Comparison of ENCODE assay signal across 9 mouse cellular contexts in the genomic region with DNA sequence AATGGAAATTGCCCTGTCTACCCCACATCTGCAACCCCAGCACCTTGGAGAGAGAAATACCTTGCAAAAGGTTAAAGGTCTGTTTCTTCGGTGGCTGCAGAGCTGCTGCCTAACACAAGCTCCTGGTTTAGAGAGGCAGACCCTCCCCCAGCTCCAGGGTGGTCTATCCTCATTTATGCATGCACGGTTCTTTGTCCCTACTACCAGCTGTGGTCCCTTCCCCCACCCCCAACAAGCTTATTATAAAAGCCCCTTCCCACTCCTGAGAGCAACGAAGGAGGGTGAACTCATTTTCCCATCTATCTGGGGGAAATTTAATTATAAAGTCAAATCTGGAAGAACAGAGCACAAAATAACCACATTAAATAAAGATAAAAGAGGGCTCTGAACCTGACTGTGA. TPM values are rescaled to one million over a fixed set of nuclear protein-coding genes. Genes with fewer than 3 reads are reported as not detected.
A peak's percentile ranks its signal among the peaks of the same experiment; 100 is the strongest.
DNase-seq lines count a peak whose midpoint lies in the region; ATAC-seq and TF ChIP-seq lines count a peak whose summit lies in the region.
"Had no signal": no experiment of that assay in that cellular context is flagged by ENCODE, and none has a peak within 500 bp of the region (broad histone marks: within the 10 kb centered on the region; RNA-seq: fewer than 3 reads in every experiment).

A gene (minus strand): TSS at position 124 of the 400 bp plus-strand sequence.

- H3K4me2 ChIP-seq in hindbrain, embryonic 12.5 days (replicated peaks): 0 out of 2 replicates have a peak within 1 kb of the TSS, but pooled peaks have one; percentile 9

- no peak for TF ChIP-seq EP300 in heart, adult 2 months (IDR thresholded peaks at IDR 0.05; ENCODE audit: insufficient read depth, low read depth, low read length)

- TF ChIP-seq CTCF in heart, adult 2 months (IDR thresholded peaks at IDR 0.05): no peak

- H3K4me1 ChIP-seq in heart, adult 2 months (ENCODE audit: control insufficient read depth, insufficient read depth, low read length): no peaks in the 10 kb centered on the region
- peaks cover 56% of the 10 kb centered on the region for H3K4me1 ChIP-seq in forebrain, embryonic 10.5 days
- peaks cover 46% of the 10 kb centered on the region for H3K4me1 ChIP-seq in hindbrain, embryonic 12.5 days

- no peaks in the 10 kb centered on the region for H3K79me2 ChIP-seq in heart, adult 2 months (replicated peaks; ENCODE audit: control insufficient read depth, insufficient read depth, low read length)

- WGBS in heart, adult 2 months: 55% methylated on average over 3 of the region's 3 CpGs
- whole genome bisulfite sequencing in forebrain, embryonic 10.5 days: 2% methylated on average over 3 of the region's 3 CpGs
- 12% methylated on average over 3 of the region's 3 CpGs for WGBS in hindbrain, embryonic 12.5 days

- no peak within 1 kb of the TSS for H3K4me3 ChIP-seq in heart, adult 2 months
- peak within 1 kb of the TSS; percentile 12; the same call in 1 of the 2 replicates for H3K4me3 ChIP-seq in forebrain, embryonic 10.5 days
- no peak within 1 kb of the TSS for H3K4me3 ChIP-seq in hindbrain, embryonic 12.5 days
- H3K4me3 ChIP-seq: erythroblast, embryonic 14.5 days had no signal

- intact Hi-C loops in heart, adult 2 months (cut with DNase I): no loop called here

- peak; percentile 23; the same call in 1 of the 2 replicates for ATAC-seq in hindbrain, embryonic 12.5 days (ENCODE audit: low FRiP score)
- no peak for ATAC-seq in megakaryocyte, adult 5-6 weeks (ENCODE audit: poor library complexity, severe bottlenecking)

- no peak within 1 kb of the TSS for H3K9ac ChIP-seq in heart, adult 2 months (ENCODE audit: low read depth, low read length)
- no peak within 1 kb of the TSS for H3K9ac ChIP-seq in hindbrain, embryonic 12.5 days

- no peak for DNase-seq in heart, adult 2 months
- DNase-seq in heart, adult 9 months (ENCODE audit: low spot score in 2 of 2): no peak
- peak; percentile 67 for DNase-seq in forebrain, embryonic 10.5 days (ENCODE audit: extremely low spot score, low spot score)
- no peak for DNase-seq in spleen, postnatal 36 days (ENCODE audit: low spot score in 2 of 2)
- DNase-seq in thymus, postnatal 4 days: no peak
- DNase-seq in thymus, postnatal 36 days: no peak

- no peaks in the 10 kb centered on the region for H3K36me3 ChIP-seq in heart, adult 2 months (ENCODE audit: control insufficient read depth, insufficient read depth, low read length)
- H3K36me3 ChIP-seq in forebrain, embryonic 10.5 days (replicated peaks): no peaks in the 10 kb centered on the region
- no peaks in the 10 kb centered on the region for H3K36me3 ChIP-seq in hindbrain, embryonic 12.5 days

- H3K27ac ChIP-seq in heart, adult 2 months: no peak within 1 kb of the TSS
- peak within 1 kb of the TSS; percentile 48 for H3K27ac ChIP-seq in forebrain, embryonic 10.5 days
- peak within 1 kb of the TSS; percentile 79 for H3K27ac ChIP-seq in hindbrain, embryonic 12.5 days

- H3K27me3 ChIP-seq in heart, adult 2 months (ENCODE audit: control insufficient read depth, insufficient read depth, low read length): no peaks in the 10 kb centered on the region
- H3K27me3 ChIP-seq in forebrain, embryonic 10.5 days (ENCODE audit: poor library complexity, severe bottlenecking): peaks cover 46% of the 10 kb centered on the region
- H3K27me3 ChIP-seq in hindbrain, embryonic 12.5 days: 0 out of 2 replicates have a peak, but pooled peaks cover 4% of the 10 kb centered on the region

- 0 out of 2 replicates have a peak, but pooled peaks cover 4% of the 10 kb centered on the region for H3K9me3 ChIP-seq in forebrain, embryonic 10.5 days
- H3K9me3 ChIP-seq in hindbrain, embryonic 12.5 days (replicated peaks): no peaks in the 10 kb centered on the region

- no peak for TF ChIP-seq POLR2A in heart, adult 2 months (IDR thresholded peaks at IDR 0.05; ENCODE audit: insufficient read depth, low read depth, low read length)

RNA-seq across cellular contexts. Expression of the gene that starts here (rescaled TPM):
- 10 to 100 TPM; 16.3 to 16.9 TPM for total RNA-seq in heart, adult 2 months (2021)
- polyA plus RNA-seq in heart, adult 2 months (2012; rRNA removed): 6.5 and 9.5 TPM in 2 replicates
- 21.5 and 23.8 TPM in 2 replicates for polyA plus RNA-seq in forebrain, embryonic 10.5 days (2016; fragmentation: Nextera tagmentation; extraction: Ambion mirVana)
- polyA plus RNA-seq in hindbrain, embryonic 12.5 days (2016; fragmentation: Nextera tagmentation; extraction: Ambion mirVana): 56.9 and 59.9 TPM in 2 replicates
- total RNA-seq in megakaryocyte, adult 5-6 weeks (2015): 36.0 and 37.4 TPM in 2 replicates
- total RNA-seq in megakaryocyte, adult 5-6 weeks (2017): 33.6 and 38.6 TPM in 2 replicates
